ENCODE assay signal across 20 mouse cellular contexts in the genomic region with DNA sequence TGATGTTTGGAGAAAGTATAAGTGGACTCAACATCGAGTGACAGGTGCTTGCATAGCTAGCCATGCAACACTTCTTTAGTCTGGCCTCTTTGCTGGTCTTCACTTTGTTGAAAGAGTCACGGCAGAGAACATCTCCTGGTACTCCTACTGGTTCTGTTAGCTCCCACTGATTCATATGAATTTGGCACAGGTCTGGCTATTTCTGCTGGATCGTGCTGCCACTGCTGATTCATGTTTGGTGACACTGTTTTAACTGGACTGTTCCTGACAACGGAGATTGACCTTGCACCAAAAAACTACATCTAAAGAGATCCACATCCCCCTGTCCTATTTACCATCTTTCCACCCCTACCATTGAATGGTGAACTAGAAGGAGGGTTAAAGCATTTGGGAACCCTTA. TPM values are rescaled to one million over a fixed set of nuclear protein-coding genes. Genes with fewer than 3 reads are reported as not detected.
DNase-seq lines count a peak whose midpoint lies in the region; ATAC-seq and TF ChIP-seq lines count a peak whose summit lies in the region.
"Had no signal": no experiment of that assay in that cellular context is flagged by ENCODE, and none has a peak within 500 bp of the region (broad histone marks: within the 10 kb centered on the region; RNA-seq: fewer than 3 reads in every experiment).

No protein-coding gene starts in this region.

- H3K4me2 ChIP-seq in lung, postnatal 0 days (replicated peaks; ENCODE audit: low read depth, low read length) = no peak overlapping the region
- H3K4me2 ChIP-seq: embryonic facial prominence, embryonic 13.5 days; embryonic facial prominence, embryonic 15.5 days; forebrain, embryonic 12.5 days had no signal

- WGBS in lung, postnatal 0 days = 66% methylated on average over 4 of the region's 4 CpGs

- no peak overlapping the region for H3K4me3 ChIP-seq in lung, postnatal 0 days (ENCODE audit: low read depth, low read length)
- H3K4me3 ChIP-seq: embryonic facial prominence, embryonic 13.5 days; embryonic facial prominence, embryonic 15.5 days; erythroblast, embryonic 14.5 days; forebrain, embryonic 10.5 days; forebrain, embryonic 12.5 days had no signal

- no peak overlapping the region for H3K9ac ChIP-seq in lung, postnatal 0 days (replicated peaks; ENCODE audit: low read depth)
- H3K9ac ChIP-seq: embryonic facial prominence, embryonic 13.5 days; embryonic facial prominence, embryonic 15.5 days; forebrain, embryonic 12.5 days had no signal

- no peak for TF ChIP-seq EP300 in lung, postnatal 0 days (IDR thresholded peaks at IDR 0.05)

- H3K36me3 ChIP-seq in lung, postnatal 0 days (ENCODE audit: insufficient read depth, low read length) = no peaks in the 10 kb centered on the region
- H3K36me3 ChIP-seq: embryonic facial prominence, embryonic 13.5 days; embryonic facial prominence, embryonic 15.5 days; forebrain, embryonic 10.5 days; forebrain, embryonic 12.5 days had no signal

- TF ChIP-seq CTCF in lung, postnatal 0 days (IDR thresholded peaks at IDR 0.05) = no peak

- peak; percentile 58 for DNase-seq in adrenal gland, adult 2 months
- DNase-seq in adrenal gland, adult 18-20 months (ENCODE audit: low spot score in 2 of 2) = no peak
- peak; percentile 11 to 13 for DNase-seq in adrenal gland, postnatal 36 days
- DNase-seq in adrenal gland, postnatal 10 days = no peak
- DNase-seq in lung, postnatal 0 days (ENCODE audit: low spot score) = peak; percentile 9
- no peak for DNase-seq in lung, adult 18-20 months
- DNase-seq: cerebellum, adult 11 months; cerebellum, adult 18-20 months; cerebellum, adult 8-10 months; cerebellum, adult 9-11 months; cerebellum, postnatal 14 days; cerebellum, postnatal 36 days; embryo, embryonic 11 days had no signal

- H3K9me3 ChIP-seq in lung, postnatal 0 days (ENCODE audit: low read length) = no peaks in the 10 kb centered on the region
- H3K9me3 ChIP-seq: embryonic facial prominence, embryonic 15.5 days; forebrain, embryonic 12.5 days had no signal

- ATAC-seq in lung, postnatal 0 days = no peak; the same call in 1 of the 2 replicates
- ATAC-seq: forebrain, embryonic 14.5 days; forebrain, embryonic 16.5 days had no signal

- no peaks in the 10 kb centered on the region for H3K4me1 ChIP-seq in lung, postnatal 0 days (ENCODE audit: insufficient read depth, low read depth, low read length)
- H3K4me1 ChIP-seq: embryonic facial prominence, embryonic 13.5 days; embryonic facial prominence, embryonic 15.5 days; forebrain, embryonic 10.5 days; forebrain, embryonic 12.5 days had no signal

- no peak overlapping the region for H3K27ac ChIP-seq in lung, postnatal 0 days (ENCODE audit: low read length)
- H3K27ac ChIP-seq: embryonic facial prominence, embryonic 13.5 days; embryonic facial prominence, embryonic 15.5 days; forebrain, embryonic 10.5 days; forebrain, embryonic 12.5 days had no signal

- H3K27me3 ChIP-seq in lung, postnatal 0 days (replicated peaks; ENCODE audit: insufficient read depth, low read length) = no peaks in the 10 kb centered on the region
- H3K27me3 ChIP-seq: embryonic facial prominence, embryonic 13.5 days; embryonic facial prominence, embryonic 15.5 days; forebrain, embryonic 12.5 days had no signal

RNA-seq across cellular contexts. Expression of a gene that starts 22.0 kb away (rescaled TPM):
- 1 to 10 TPM; 1.4 to 3.7 TPM for total RNA-seq in adrenal gland, adult 2 months (2021)
- polyA plus RNA-seq in adrenal gland, adult 2 months (2012; rRNA removed) = 2.0 and 3.0 TPM in 2 replicates
- total RNA-seq in adrenal gland, adult 18-20 months (2021) = 1 to 10 TPM; 1.5 to 1.9 TPM
- total RNA-seq in adrenal gland, postnatal 36 days (2021) = 1 to 10 TPM; 1.7 to 2.7 TPM
- total RNA-seq in adrenal gland, postnatal 10 days (2021) = 1 to 10 TPM; 3.1 to 5.4 TPM
- 3.3 and 3.5 TPM in 2 replicates for polyA plus RNA-seq in lung, postnatal 0 days (2015; fragmentation: Nextera tagmentation; extraction: Ambion mirVana)

Comparison
In these comparisons a context has a peak if more than half of its experiments do, and no peak if none do; other contexts are left out.
1. DNase-seq: peak in adrenal gland, adult 2 months (single experiment), adrenal gland, postnatal 36 days (2 of 2) and lung, postnatal 0 days (single experiment); none in adrenal gland, adult 18-20 months (0 of 2), adrenal gland, postnatal 10 days (single experiment) and lung, adult 18-20 months (0 of 2).